Mouse (Mus musculus) lung, adult 2 months (tissue): ENCODE results near the gene Ppih.
"Not testable (repeated sequence)": the region's sequence is repeated elsewhere in the genome, so short reads cannot be mapped to it uniquely, and the experiment has no call there.

ENCODE experiments used
- CTCF ChIP-seq: fragments of 200-500 bp; IDR thresholded peaks from 2 replicates; pipeline ENCODE4 v1.5.1; 2011; ENCODE audit warnings: mild to moderate bottlenecking, low read length, control low read depth; ENCODE audit not compliant: insufficient read depth
- POLR2A ChIP-seq: fragments of 200-500 bp; IDR thresholded peaks from 2 replicates; pipeline ENCODE4 v1.6.1; 2011; ENCODE audit warnings: low read depth, mild to moderate bottlenecking, control low read depth, low read length, borderline replicate concordance; ENCODE audit errors: extremely low read depth

- TF ChIP-seq POLR2A, CTCF: not testable (repeated sequence)
These were observed 41.6 kb downstream of the Ppih start for GRCm38 (mm10) chr4:119278784-119279183.
